Mouse (Mus musculus) liver, embryonic 12.5 days (tissue): Measurements from ENCODE around the gene Ikzf4. TPM values are rescaled to one million over a fixed set of nuclear protein-coding genes. Genes with fewer than 3 reads are reported as not detected.
"Not testable (repeated sequence)": the region's sequence is repeated elsewhere in the genome, so short reads cannot be mapped to it uniquely, and the experiment has no call there.

Experiments
- ATAC-seq: fragments of 200-750 bp; cut with Nextera tagmentation; 2 replicates; pipeline ENCODE4 v1.8.0; 2017; ENCODE audit warnings: moderate number of reproducible peaks, mild to moderate bottlenecking, moderate library complexity
- H3K27ac ChIP-seq: fragments of 300-500 bp; sonication (generic); 2 replicates; pipeline ENCODE4 v1.5.1; 2016; ENCODE audit warnings: mild to moderate bottlenecking
- H3K27me3 ChIP-seq: fragments of 300-500 bp; sonication (generic); replicated peaks from 2 replicates; pipeline ENCODE4 v1.6.1; 2016; ENCODE audit warnings: mild to moderate bottlenecking, moderate library complexity
- H3K36me3 ChIP-seq: fragments of 300-500 bp; sonication (generic); 2 replicates; pipeline ENCODE4 v1.6.1; 2016; ENCODE audit warnings: mild to moderate bottlenecking, moderate library complexity
- H3K4me1 ChIP-seq: fragments of 300-500 bp; sonication (generic); 2 replicates; pipeline ENCODE4 v1.6.1; 2016
- H3K4me2 ChIP-seq: fragments of 300-500 bp; sonication (generic); 2 replicates; pipeline ENCODE4 v1.6.1; 2016; ENCODE audit warnings: mild to moderate bottlenecking, moderate library complexity
- H3K4me3 ChIP-seq: fragments of 300-500 bp; sonication (generic); 2 replicates; pipeline ENCODE4 v1.5.1; 2016; ENCODE audit warnings: mild to moderate bottlenecking, moderate library complexity
- H3K9ac ChIP-seq: fragments of 300-500 bp; sonication (generic); 2 replicates; pipeline ENCODE4 v1.6.1; 2016; ENCODE audit warnings: mild to moderate bottlenecking, moderate library complexity
- H3K9me3 ChIP-seq: fragments of 300-500 bp; sonication (generic); replicated peaks from 2 replicates; pipeline ENCODE4 v1.6.1; 2016; ENCODE audit warnings: mild to moderate bottlenecking, moderate library complexity
- WGBS: fragments of 180-500 bp; shearing (Covaris S2); methylation state at CpG from one replicate; pipeline ENCODE4 v1.1.7; 2016; ENCODE audit not compliant: insufficient replicate concordance; 5-methylcytosine and 5-hydroxymethylcytosine counted together
- polyA plus RNA-seq: library from polyadenylated mRNA; unstranded; fragments of >200 nt; fragmentation: Nextera tagmentation; extraction: Ambion mirVana; gene quantifications from 2 replicates; pipeline ENCODE4 v1.2.1, GENCODE M21; 2016

Ikzf4 gene
- polyA plus RNA-seq, 1 experiment from 2014 or later: 0.42 TPM

DNA sequence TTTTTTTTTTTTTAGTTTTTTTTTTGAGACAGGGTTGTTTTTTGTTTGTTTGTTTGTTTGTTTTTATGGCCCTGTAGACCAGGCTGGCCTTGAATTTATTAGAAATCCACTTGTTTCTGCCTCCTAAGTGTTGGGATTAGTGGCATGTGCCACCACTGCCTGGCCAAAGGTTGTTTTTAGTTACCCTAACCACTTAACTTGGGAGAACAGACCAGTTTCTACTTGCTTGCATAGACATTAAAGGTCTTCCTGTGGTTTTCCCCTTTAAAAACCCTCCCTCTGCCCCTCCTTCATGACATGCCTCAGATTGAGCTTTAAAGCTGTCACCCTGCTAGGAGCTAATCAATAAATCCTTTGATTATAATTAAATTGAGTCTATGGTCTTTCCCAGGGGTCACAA lies 25.6 kb downstream of the Ikzf4 start:
- Histone ChIP-seq H3K27me3 (no peaks in the 10 kb centered on the region), H3K27ac (no peak overlapping the region), H3K4me1 (peaks cover 16% of the 10 kb centered on the region), H3K4me3 (no peak overlapping the region), H3K9ac (no peak overlapping the region), H3K9me3 (no peaks in the 10 kb centered on the region), H3K4me2 (no peak overlapping the region), H3K36me3 (peaks cover 27% of the 10 kb centered on the region)
- ATAC-seq: no peak

DNA sequence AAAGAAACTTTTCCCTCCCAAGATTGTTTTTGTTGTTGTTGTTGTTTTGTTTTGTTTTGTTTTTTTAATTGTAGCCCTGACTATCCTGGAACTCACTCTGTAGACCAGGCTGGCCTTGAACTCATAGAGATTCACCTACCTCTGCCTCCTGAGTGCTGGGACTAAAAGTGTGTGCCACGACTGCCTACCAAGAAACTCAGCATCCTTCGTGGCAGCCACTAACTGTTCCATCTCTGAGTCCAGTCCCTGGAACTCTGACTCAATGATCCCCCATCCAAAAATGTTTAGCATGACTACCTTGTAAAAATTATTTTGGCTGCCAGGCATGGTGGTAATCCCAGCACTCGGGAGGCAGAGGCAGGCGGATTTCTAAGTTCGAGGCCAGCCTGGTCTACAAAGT lies 26.6 kb downstream of the Ikzf4 start:
- peaks cover 16% of the 10 kb centered on the region for H3K36me3 ChIP-seq
- 78% methylated on average over 5 of the region's 5 CpGs for WGBS

DNA sequence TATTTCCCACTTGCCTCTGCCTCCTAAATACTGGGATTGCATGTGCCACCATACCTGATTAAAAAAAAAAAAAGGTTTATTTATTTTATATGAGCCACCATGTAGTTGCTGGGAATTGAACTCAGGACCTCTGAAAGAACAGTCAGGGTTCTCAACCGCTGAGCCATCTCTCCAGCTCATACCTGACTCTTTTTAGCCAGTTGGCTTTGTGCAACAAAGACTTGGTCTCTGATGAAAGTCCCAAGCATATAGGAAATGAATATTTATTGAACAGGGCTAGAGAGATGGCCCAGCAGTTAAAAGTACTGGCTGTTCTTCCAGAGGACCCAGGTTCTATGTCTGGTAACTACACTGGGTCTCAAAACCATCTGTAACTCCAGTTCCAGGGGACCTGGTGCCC lies 27.2 kb downstream of the Ikzf4 start:
- Histone ChIP-seq H3K27ac (no peak overlapping the region), H3K4me1 (peaks cover 4% of the 10 kb centered on the region; the same call in 1 of the 2 replicates), H3K4me2 (no peak overlapping the region), H3K9me3 (no peaks in the 10 kb centered on the region), H3K27me3 (peaks cover 4% of the 10 kb centered on the region; the same call in 1 of the 2 replicates), H3K36me3 (peaks cover 10% of the 10 kb centered on the region), H3K4me3 (no peak overlapping the region), H3K9ac (no peak overlapping the region)
- no peak for ATAC-seq
- WGBS: 65% methylated on average over 1 of the region's 1 CpGs

More for the DNA sequence above, 26.6 kb downstream of the Ikzf4 start:
- H3K27ac ChIP-seq, H3K4me1 ChIP-seq, H3K9ac ChIP-seq, H3K9me3 ChIP-seq, H3K4me2 ChIP-seq, H3K4me3 ChIP-seq, ATAC-seq, H3K27me3 ChIP-seq: not testable (repeated sequence)

DNA sequence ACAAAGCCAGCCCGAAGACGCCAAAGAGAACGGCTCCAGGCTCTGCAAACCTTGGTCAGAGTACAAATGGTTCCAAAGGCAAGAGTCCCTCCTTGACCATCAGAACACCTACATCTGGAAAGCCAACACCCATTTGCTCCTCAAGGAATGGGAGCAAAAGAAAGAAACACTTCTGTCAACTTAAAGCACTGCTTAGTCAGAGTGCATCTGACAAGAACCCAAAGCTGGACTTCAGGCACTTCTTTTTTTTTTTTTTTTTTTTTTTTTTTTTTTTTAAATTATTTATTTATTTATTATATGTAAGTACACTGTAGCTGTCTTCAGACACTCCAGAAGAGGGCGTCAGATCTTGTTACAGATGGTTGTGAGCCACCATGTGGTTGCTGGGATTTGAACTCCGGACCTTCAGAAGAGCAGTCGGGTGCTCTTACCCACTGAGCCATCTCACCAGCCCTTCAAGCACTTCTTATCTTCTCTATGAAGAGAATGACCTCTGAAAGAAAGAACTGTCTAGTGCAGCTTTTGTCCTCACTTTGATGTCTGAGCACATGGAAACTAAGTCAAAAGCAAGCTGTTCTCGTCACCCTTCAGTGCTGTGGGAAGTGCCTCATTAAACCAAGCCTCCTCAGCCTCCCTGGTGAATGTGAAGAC lies 29.9 kb downstream of the Ikzf4 start:
- 65% methylated on average over 6 of the region's 7 CpGs for WGBS
- not testable (repeated sequence) for H3K27ac ChIP-seq

DNA sequence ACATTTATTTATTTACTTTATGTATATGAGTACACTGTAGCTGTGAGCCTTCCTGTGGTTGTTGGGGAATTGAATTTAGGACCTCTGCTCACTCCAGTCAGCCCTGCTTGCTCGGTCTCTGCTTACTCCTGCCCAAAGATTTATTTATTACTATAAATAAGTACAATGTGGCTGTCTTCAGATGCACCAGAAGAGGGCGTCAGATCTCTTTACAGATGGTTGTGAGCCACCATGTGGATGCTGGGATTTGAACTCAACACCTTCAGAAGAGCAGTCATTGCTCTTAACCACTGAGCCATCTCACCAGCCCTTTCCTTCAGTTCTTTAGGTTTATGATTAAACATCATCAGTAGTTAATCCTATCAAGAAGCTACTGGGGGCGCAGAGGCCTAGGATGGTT lies 30.9 kb downstream of the Ikzf4 start:
- H3K9me3 ChIP-seq: no peaks in the 10 kb centered on the region
- no peak overlapping the region for H3K9ac ChIP-seq
- 53% methylated on average over 3 of the region's 3 CpGs for WGBS
- H3K36me3 ChIP-seq: no peaks in the 10 kb centered on the region
- H3K4me2 ChIP-seq: no peak overlapping the region
- no peak overlapping the region for H3K4me3 ChIP-seq
- H3K27ac ChIP-seq: no peak overlapping the region
- peaks cover 10% of the 10 kb centered on the region for H3K4me1 ChIP-seq
- H3K27me3 ChIP-seq: peaks cover 4% of the 10 kb centered on the region; the same call in 1 of the 2 replicates
- no peak for ATAC-seq

More for the DNA sequence above, 29.9 kb downstream of the Ikzf4 start:
- H3K9me3 ChIP-seq, H3K4me3 ChIP-seq, H3K27me3 ChIP-seq, H3K4me2 ChIP-seq, H3K36me3 ChIP-seq, ATAC-seq, H3K9ac ChIP-seq: not testable (repeated sequence)
- peaks cover 10% of the 10 kb centered on the region for H3K4me1 ChIP-seq

DNA sequence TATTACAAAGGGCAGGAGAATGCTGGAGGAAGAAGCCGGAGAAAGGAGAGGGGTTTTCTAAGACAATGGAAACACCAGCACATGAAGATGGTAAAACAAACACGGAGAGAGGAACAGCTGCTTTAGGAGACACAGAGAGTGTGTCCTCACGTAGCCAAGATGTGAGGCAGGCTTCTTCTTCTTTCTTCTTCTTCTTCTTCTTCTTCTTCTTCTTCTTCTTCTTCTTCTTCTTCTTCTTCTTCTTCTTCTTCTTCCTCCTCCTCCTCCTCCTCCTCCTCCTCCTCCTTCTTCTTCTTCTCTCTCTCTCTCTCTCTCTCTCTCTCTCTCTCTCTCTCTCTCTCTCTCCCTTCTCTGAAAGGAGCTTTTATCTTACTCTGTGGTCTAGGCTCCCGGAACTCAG lies 32.0 kb downstream of the Ikzf4 start:
- H3K4me3 ChIP-seq, ATAC-seq, H3K27ac ChIP-seq, H3K9ac ChIP-seq, H3K36me3 ChIP-seq, H3K9me3 ChIP-seq, H3K27me3 ChIP-seq, H3K4me2 ChIP-seq: not testable (repeated sequence)
- peaks cover 10% of the 10 kb centered on the region for H3K4me1 ChIP-seq
- 44% methylated on average over 4 of the region's 4 CpGs for WGBS

DNA sequence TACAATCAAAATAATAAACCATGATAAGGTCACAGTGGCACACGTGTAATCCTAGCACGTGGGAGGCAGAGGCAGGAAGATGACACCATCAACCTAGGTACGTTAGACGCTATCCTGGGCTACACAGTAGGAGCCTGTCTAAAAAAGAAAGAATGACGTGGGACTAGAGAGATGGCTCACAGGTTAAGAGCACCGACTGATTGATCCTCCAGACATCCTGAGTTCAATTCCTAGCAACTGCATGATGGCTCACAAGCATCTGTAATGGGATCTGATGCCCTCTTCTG lies 32.7 kb downstream of the Ikzf4 start:
- H3K9ac ChIP-seq: no peak overlapping the region
- H3K4me1 ChIP-seq: peaks cover 10% of the 10 kb centered on the region
- H3K4me2 ChIP-seq: peak overlapping the region; percentile 49
- H3K9me3 ChIP-seq: no peaks in the 10 kb centered on the region
- H3K27me3 ChIP-seq: peaks cover 4% of the 10 kb centered on the region; the same call in 1 of the 2 replicates
- H3K4me3 ChIP-seq: no peak overlapping the region
- ATAC-seq: peak; percentile 42
- WGBS: 30% methylated on average over 6 of the region's 6 CpGs
- no peaks in the 10 kb centered on the region for H3K36me3 ChIP-seq
- H3K27ac ChIP-seq: no peak overlapping the region

DNA sequence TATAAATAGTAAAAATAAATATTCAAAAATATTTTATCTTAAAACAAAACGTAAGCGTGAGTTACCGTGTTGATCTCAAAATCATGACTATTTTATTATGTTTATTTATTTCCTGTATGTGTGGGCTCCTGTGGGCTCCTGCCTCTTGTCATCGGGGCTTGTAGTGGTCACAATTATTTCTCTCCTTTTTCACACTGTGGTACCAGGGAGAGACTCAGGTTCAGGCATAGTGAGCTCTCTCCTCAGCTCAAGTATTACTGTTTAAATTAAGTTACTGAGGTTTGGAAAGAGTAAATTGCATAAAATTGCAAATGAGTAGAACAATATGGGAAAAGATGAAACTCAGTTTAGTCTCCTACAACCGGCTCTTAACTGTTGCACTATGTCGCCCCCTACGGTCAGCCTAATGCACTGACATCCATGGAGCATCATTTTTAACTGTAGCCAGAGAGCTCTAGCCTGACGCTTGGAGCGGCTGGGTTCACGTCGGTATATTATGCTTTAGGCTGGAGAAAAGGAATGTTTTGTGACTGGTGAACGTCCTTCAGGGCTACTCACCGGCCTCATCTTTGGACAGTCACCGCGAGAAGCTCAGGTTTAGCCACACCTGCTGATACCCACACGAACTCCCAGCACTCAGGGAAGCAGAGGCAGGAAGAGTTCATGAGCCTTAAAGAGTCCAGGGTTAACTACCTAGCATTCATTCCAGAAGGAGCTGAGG lies 33.2 kb downstream of the Ikzf4 start:
- no peak overlapping the region for H3K9ac ChIP-seq
- no peaks in the 10 kb centered on the region for H3K9me3 ChIP-seq
- H3K4me1 ChIP-seq: peaks cover 10% of the 10 kb centered on the region
- no peak overlapping the region for H3K4me3 ChIP-seq
- WGBS: 12% methylated on average over 16 of the region's 16 CpGs
- H3K27ac ChIP-seq: no peak overlapping the region
- H3K36me3 ChIP-seq: no peaks in the 10 kb centered on the region
- H3K27me3 ChIP-seq: peaks cover 4% of the 10 kb centered on the region; the same call in 1 of the 2 replicates
- peak; percentile 57 for ATAC-seq
- H3K4me2 ChIP-seq: peak overlapping the region; percentile 49

DNA sequence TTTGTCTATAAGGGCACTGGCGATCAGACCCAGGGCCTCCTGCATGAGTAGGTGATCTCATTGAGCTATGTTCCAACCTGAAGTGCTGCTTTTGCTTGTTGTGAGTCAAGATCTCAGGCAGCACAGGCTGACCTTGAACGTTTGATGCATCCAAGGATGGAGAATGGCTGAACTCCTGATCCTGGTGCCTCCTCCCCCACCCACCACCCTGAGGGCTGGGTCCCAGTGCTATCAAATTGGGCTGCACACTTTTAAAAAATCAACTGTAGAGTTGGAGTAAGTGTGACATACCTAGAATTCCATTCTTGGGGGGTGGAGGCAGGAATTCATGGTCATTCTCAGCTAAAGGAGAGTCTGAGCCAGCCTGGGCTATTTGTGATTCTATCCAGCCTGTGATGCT lies 39.3 kb downstream of the Ikzf4 start:
- Histone ChIP-seq H3K4me1 (peaks cover 8% of the 10 kb centered on the region), H3K9me3 (no peaks in the 10 kb centered on the region), H3K4me3 (no peak overlapping the region), H3K4me2 (no peak overlapping the region), H3K36me3 (no peaks in the 10 kb centered on the region), H3K27me3 (no peaks in the 10 kb centered on the region), H3K9ac (no peak overlapping the region), H3K27ac (no peak overlapping the region)
- WGBS: 44% methylated on average over 2 of the region's 2 CpGs
- ATAC-seq: no peak

DNA sequence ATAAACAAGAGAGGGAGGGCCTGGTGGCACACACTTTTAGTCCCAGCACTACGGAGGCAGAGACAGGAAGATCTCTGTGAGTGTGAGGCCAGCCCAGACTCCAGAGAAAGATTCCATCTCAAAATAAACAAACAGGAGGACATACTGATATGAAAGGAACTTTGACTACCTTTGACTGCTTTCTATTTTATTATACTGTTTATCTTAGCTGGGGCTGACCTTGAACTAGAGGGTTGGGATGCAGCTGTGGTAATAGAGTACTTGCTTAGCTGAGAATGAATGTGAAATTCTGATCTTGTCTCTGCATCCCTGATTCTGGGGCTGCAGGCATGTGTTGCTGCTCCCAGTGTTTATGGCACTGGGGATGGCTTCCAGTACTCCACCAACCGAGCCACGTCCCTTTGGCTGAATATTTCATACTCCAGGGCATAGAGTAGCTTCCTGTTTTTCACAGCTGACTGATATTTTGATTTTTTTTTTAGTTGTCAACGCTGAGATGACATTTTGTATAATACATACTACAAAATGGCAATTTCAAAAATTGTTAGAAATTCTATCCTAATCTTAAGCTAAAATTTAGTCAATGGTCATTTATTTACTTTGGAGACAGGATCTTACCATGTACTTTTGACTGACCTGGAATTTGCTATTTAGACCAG lies 43.2 kb downstream of the Ikzf4 start:
- Histone ChIP-seq H3K4me3 (no peak overlapping the region), H3K4me2 (no peak overlapping the region), H3K4me1 (peaks cover 8% of the 10 kb centered on the region), H3K36me3 (no peaks in the 10 kb centered on the region), H3K27ac (no peak overlapping the region), H3K9me3 (no peaks in the 10 kb centered on the region), H3K27me3 (peaks cover 5% of the 10 kb centered on the region; the same call in 1 of the 2 replicates), H3K9ac (no peak overlapping the region)
- WGBS: 65% methylated on average over 4 of the region's 4 CpGs
- no peak for ATAC-seq

DNA sequence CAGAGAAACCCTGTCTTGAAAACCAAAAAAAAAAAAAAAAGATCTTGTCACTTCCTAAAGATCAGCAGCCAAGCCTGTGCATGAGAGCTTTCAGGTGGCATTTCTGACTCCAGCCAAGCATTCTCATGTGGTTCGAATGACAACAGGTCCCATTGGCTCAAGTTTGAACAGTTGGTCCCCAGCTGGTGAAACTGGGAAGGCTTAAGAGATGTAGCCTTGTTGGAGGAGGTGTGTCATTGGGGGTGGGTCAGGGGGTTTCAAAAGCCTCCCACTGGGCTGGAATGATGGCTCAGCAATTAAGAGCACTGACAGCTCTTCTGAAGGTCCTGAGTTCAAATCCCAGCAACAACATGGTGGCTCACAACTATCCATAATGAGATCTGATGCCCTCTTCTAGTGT lies 44.3 kb downstream of the Ikzf4 start:
- Histone ChIP-seq H3K4me3 (no peak overlapping the region), H3K4me2 (no peak overlapping the region), H3K27me3 (peaks cover 5% of the 10 kb centered on the region; the same call in 1 of the 2 replicates), H3K27ac (no peak overlapping the region), H3K9ac (no peak overlapping the region), H3K4me1 (peaks cover 8% of the 10 kb centered on the region), H3K9me3 (no peaks in the 10 kb centered on the region), H3K36me3 (no peaks in the 10 kb centered on the region)
- WGBS: 83% methylated on average over 1 of the region's 1 CpGs
- ATAC-seq: no peak

DNA sequence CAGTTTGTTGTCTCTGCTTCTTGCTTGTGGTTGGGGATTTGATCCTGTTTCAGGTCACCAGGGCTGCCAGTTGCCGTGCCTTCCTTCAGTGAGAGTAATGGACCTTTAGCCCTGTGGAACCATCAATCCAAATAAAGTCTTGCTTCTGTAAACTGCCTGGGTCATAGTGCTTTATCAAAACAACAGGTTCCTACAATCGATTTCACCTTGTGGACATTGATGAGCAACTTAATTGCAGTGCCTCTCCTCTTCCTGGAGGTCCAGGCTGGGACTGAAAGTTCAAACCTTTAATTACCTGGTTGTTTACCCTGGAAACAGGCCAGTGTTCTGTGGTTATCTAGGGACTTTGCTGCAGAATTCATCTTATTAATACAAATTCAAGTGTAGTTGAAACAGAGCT lies 47.3 kb downstream of the Ikzf4 start:
- Histone ChIP-seq H3K27ac (no peak overlapping the region), H3K4me3 (no peak overlapping the region), H3K9ac (no peak overlapping the region), H3K27me3 (peaks cover 22% of the 10 kb centered on the region; the same call in 1 of the 2 replicates), H3K36me3 (no peaks in the 10 kb centered on the region), H3K4me2 (no peak overlapping the region), H3K4me1 (0 out of 2 replicates have a peak, but pooled peaks cover 3% of the 10 kb centered on the region), H3K9me3 (no peaks in the 10 kb centered on the region)
- 57% methylated on average over 2 of the region's 2 CpGs for WGBS
- ATAC-seq: no peak
